Mouse (Mus musculus) frontal cortex, postnatal 25 days (tissue): ENCODE results near the gene Polr1d.

ENCODE experiments used
- DNase-seq, 2 experiments: peaks; one replicate each; pipeline ENCODE4 v3.0.0; 2022; ENCODE audit warnings: low spot score in 2 of 2

Gene Polr1d

GRCm38 (mm10) chr5:147076799-147077165, at the start of gene Polr1d:
Gene Polr1d (plus strand): TSS chr5:147077050.
- DNase-seq, result no peak

- DNase-seq, result no peak
Measured at GRCm38 (mm10) chr5:147031281-147031680, 45.6 kb upstream of the Polr1d start.

DNA sequence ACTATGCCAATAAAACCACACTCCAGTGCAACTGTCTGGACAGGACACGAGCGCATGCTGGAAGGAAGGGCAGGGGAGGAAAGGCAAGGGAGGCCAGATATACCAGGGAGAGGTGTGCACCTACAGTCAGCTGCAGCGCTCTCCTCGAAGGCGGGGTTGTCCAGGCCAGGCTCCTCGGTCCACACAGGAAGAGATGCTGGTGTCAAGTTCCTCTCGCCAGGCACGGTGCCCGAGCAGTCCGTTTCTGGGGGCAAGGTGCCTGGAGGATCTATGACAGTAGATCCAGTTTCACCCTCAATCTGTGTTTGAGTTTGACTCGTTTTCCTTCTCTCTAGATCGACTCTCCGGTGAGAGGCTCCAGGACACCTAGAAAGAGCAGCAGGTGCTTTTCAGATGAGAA, 43.7 kb upstream of the Polr1d start:
- DNase-seq, result no peak

- DNase-seq, result no peak
Measured at GRCm38 (mm10) chr5:147034283-147034682, 42.6 kb upstream of the Polr1d start.

GRCm38 (mm10) chr5:147035301-147035700, 41.5 kb upstream of the Polr1d start:
- no peak for DNase-seq

DNA sequence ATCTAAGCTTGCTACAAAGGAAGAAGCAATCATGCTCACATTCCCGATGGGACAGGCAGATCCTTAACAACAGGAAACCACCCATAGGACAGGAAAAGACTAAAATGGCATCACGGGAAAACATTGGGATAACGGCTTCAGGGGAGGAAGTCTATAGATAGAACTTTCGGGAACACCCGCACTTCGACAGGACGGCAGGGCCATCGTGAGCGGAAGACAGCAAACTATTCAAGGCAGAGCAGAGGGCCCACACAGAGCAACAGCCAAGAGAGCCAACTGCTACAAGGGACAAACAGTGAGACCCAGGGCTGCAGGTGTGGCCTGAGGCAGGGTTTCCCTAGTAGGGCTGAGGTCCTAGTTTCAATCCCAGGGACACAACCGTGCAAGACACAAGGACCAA, 40.8 kb upstream of the Polr1d start:
- DNase-seq, result no peak

GRCm38 (mm10) chr5:147036661-147037060, 40.2 kb upstream of the Polr1d start:
- DNase-seq, result no peak

GRCm38 (mm10) chr5:147037601-147038000, 39.2 kb upstream of the Polr1d start:
- no peak for DNase-seq

- DNase-seq, result no peak
Measured at GRCm38 (mm10) chr5:147039394-147039793, 37.5 kb upstream of the Polr1d start.

GRCm38 (mm10) chr5:147041965-147042937, 34.6 kb upstream of the Polr1d start:
- DNase-seq, result no peak

- no peak for DNase-seq
Measured at GRCm38 (mm10) chr5:147043240-147043844, 33.5 kb upstream of the Polr1d start.

GRCm38 (mm10) chr5:147045311-147045710, 31.5 kb upstream of the Polr1d start:
- no peak for DNase-seq

- DNase-seq, result no peak
Measured at GRCm38 (mm10) chr5:147045929-147046328, 30.9 kb upstream of the Polr1d start.

DNA sequence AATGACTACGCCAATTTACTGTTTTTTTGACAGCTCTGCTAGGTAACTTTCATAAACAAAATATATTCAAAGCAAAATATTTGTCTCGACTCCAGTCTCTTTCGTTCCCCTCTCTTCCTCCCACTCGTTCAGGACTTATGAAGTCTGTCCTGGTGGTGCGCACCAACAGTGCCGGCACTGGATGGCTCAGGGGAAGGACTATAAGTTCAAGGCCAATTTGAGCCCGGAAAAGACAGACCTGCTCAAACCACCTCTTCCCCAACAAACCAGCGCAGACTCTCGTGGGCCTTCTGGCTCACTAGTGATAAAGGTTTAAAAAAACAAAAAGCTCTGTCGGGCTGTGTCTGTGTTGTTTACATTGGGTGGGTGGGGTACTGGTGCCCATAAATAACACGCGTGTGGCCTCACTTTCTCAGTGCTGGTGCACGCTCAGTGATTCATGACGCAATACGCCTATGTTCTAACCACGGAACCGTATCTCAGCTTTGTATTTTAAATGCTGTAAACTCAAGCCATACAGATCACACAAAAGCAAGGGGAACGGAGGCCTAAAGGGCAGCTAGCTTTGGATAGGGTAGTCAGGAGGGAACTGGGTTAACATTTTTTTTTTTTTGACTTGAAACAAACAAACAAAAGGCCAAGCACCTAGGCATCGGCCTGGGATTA, 27.2 kb upstream of the Polr1d start:
- no peak for DNase-seq

DNA sequence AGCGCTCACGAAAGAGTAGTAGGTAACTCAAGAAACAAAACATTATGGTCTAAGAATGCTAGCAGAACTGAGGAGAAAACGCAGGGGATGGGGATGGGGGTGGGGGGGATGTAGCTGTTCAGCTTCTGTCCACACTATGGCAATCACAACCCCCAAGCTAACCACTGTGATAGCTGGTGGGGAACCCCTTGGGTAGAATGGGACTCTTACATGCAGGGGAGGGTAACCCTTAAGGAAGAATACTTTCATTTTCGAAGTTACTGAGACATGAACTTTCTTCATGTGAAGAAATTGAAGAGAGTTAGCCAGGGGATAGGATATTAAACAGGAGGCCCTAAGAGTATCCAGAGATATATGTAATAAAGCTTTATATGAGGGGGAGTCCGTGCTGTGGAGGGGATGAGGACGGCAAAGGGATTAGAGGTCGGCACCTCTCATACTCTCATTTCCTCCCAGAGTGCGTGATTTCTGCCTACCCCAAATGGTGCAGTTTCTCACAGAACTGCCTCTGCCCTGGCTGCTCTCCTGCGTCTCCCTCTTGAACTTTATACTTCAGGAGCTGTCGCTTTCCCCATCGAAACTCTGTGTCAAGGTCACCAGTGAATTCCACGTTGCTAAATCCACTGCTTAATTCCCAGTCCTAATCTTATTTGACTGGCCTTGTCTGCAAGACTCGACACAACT, 25.9 kb upstream of the Polr1d start:
- no peak for DNase-seq

GRCm38 (mm10) chr5:147051500-147052308, 25.1 kb upstream of the Polr1d start:
- no peak for DNase-seq

DNA sequence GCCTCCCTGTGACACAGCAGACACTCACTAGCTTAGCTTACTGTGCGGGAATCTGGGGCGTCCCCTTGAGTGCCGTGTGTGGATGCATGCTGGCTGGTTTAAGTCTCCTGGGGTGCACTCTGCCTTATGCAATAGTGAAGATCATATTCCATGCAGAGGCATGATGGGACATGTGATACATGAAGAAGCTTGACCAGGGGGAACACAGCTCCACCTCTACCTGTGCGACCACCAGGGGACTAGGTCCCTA, 24.6 kb upstream of the Polr1d start:
- DNase-seq, result no peak

- no peak for DNase-seq
Measured at GRCm38 (mm10) chr5:147053071-147053470, 23.8 kb upstream of the Polr1d start.

GRCm38 (mm10) chr5:147053481-147053880, 23.4 kb upstream of the Polr1d start:
- DNase-seq, result no peak

DNA sequence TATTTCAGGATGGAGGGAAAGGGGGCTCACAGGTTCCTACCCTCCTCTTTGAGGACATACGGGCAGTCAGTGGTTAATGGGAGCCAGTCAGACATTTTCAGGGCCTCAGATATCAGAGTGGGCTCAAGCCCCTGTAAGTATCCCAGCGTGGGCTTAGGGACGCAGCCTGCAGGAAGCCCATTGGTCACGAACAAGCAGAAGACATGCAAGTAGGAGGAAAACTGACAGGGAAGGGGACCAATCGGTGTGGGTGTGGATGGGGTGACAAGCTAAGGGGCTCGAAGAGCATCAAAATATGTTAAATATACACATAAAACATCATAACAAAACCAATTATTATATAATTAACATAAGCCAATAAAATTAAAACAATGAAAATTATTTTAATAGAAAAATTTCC, 22.5 kb upstream of the Polr1d start:
- no peak for DNase-seq

DNA sequence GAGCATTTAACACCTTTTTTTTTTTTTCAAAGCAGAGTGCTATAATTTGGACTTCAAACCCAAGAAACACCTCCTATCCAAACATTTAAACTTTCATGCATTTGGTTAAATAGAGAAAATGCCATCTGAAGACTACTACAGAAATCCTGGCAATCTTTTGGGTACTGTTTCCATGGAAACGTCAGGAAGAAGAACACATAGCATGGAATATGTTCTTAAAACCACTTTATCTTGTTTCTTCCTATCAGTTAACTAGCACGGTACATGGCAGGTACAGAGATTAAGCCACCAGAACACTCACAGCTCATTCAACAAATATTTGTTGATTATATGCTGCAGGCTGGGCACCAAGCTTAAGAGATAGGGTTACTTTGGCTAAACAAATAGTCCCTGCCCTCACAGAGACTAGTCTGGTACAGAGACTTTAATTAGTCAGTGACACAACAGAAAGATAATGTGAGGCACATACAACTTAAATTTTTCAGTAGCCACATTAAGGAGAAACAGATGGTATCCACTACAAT, 22.0 kb upstream of the Polr1d start:
- no peak for DNase-seq
